Mouse (Mus musculus) B cell, adult 2 months (primary cell): ENCODE measurements around the gene Zbtb2.
A peak's percentile ranks its signal among the peaks of the same experiment; 100 is the strongest.

Experiments used
- DNase-seq, 2 experiments: peaks; one replicate each; pipeline ENCODE4 v3.0.0; 2022

Gene Zbtb2

GRCm38 (mm10) chr10:4380748-4381147, 7.2 kb downstream of the Zbtb2 start:
- DNase-seq = no peak

- no peak for DNase-seq
These were observed 11.0 kb downstream of the Zbtb2 start for GRCm38 (mm10) chr10:4376931-4377330.

- no peak for DNase-seq
These were observed 11.4 kb downstream of the Zbtb2 start for GRCm38 (mm10) chr10:4376461-4376860.

- no peak for DNase-seq
These were observed 12.6 kb downstream of the Zbtb2 start for GRCm38 (mm10) chr10:4375267-4375666.

- DNase-seq = no peak
These were observed 13.2 kb downstream of the Zbtb2 start for GRCm38 (mm10) chr10:4374734-4375133.

- DNase-seq = no peak
These were observed 13.7 kb downstream of the Zbtb2 start for GRCm38 (mm10) chr10:4374239-4374638.

- DNase-seq = no peak
These were observed 14.3 kb downstream of the Zbtb2 start for GRCm38 (mm10) chr10:4373558-4373957.

- peak; percentile 32 to 37 for DNase-seq
These were observed 15.9 kb downstream of the Zbtb2 start for GRCm38 (mm10) chr10:4372011-4372410.

GRCm38 (mm10) chr10:4370105-4370504, 17.8 kb downstream of the Zbtb2 start:
- DNase-seq = no peak

- no peak for DNase-seq
These were observed 23.3 kb downstream of the Zbtb2 start for GRCm38 (mm10) chr10:4364618-4365017.

GRCm38 (mm10) chr10:4357435-4357834, 30.5 kb downstream of the Zbtb2 start:
- no peak for DNase-seq

GRCm38 (mm10) chr10:4356640-4357039, 31.3 kb downstream of the Zbtb2 start:
- no peak for DNase-seq

GRCm38 (mm10) chr10:4355882-4356451, 31.9 kb downstream of the Zbtb2 start:
- DNase-seq = no peak

GRCm38 (mm10) chr10:4354371-4355260, 33.3 kb downstream of the Zbtb2 start:
- no peak for DNase-seq

GRCm38 (mm10) chr10:4347591-4347990, 40.3 kb downstream of the Zbtb2 start:
- no peak for DNase-seq

GRCm38 (mm10) chr10:4347136-4347492, 40.8 kb downstream of the Zbtb2 start:
- no peak for DNase-seq

GRCm38 (mm10) chr10:4346489-4347135, 41.3 kb downstream of the Zbtb2 start:
- peak; percentile 93 to 94 for DNase-seq

- DNase-seq = peak; percentile 59 to 64
These were observed 46.5 kb downstream of the Zbtb2 start for GRCm38 (mm10) chr10:4341430-4341829.

- DNase-seq = no peak
These were observed 48.9 kb downstream of the Zbtb2 start for GRCm38 (mm10) chr10:4338863-4339461.

GRCm38 (mm10) chr10:4334039-4334683, 53.7 kb downstream of the Zbtb2 start:
- DNase-seq = peak; percentile 91 to 92

GRCm38 (mm10) chr10:4333319-4333718, 54.6 kb downstream of the Zbtb2 start:
- DNase-seq = peak; percentile 56 to 59

GRCm38 (mm10) chr10:4332228-4332979, 55.5 kb downstream of the Zbtb2 start:
- no peak for DNase-seq
